Mouse (Mus musculus) bone marrow macrophage, adult 2 months (primary cell): ENCODE data around the gene Gabbr2.

Experiments
- CTCF ChIP-seq: IDR thresholded peaks from 2 replicates; pipeline ENCODE4 v1.5.1; 2012; ENCODE audit warnings: low read depth, mild to moderate bottlenecking, low read length, moderate library complexity
- POLR2A ChIP-seq: IDR thresholded peaks from 2 replicates; pipeline ENCODE4 v1.6.1; 2012; ENCODE audit warnings: mild to moderate bottlenecking, low read depth, low read length, borderline replicate concordance

GRCm38 (mm10) chr4:46754407-46755194, 237.1 kb downstream of the Gabbr2 start:
- TF ChIP-seq POLR2A (no peak), CTCF (no peak)
